Mouse (Mus musculus): Measurements from ENCODE around the gene Tnnt1. TPM values are rescaled to one million over a fixed set of nuclear protein-coding genes. Genes with fewer than 3 reads are reported as not detected.

The Tnnt1 gene
- polyA plus RNA-seq, 1 experiment from 2014 or later, result 23.0 TPM

GRCm38 (mm10) chr7:4464194-4464824 lies 51.9 kb downstream of the Tnnt1 start:
- H3K4me1 ChIP-seq (ENCODE audit: control insufficient read depth, insufficient read depth, low read length), result no peaks in the 10 kb centered on the region
- no peaks in the 10 kb centered on the region for H3K36me3 ChIP-seq (ENCODE audit: control insufficient read depth, insufficient read depth, low read length)
- peak overlapping the region; percentile 21 for H3K4me3 ChIP-seq (ENCODE audit: low read length)
- ATAC-seq, result peak; percentile 89
- 0 out of 2 replicates have a peak, but pooled peaks cover 2% of the 10 kb centered on the region for H3K27me3 ChIP-seq (replicated peaks; ENCODE audit: control insufficient read depth, insufficient read depth, low read length)
- H3K9me3 ChIP-seq (ENCODE audit: control insufficient read depth, low read length), result no peaks in the 10 kb centered on the region
- peak overlapping the region; percentile 36 for H3K4me2 ChIP-seq (ENCODE audit: low read depth, low read length)
- peak overlapping the region; percentile 1; the same call in 1 of the 2 replicates for H3K9ac ChIP-seq (ENCODE audit: low read depth, low read length)
- H3K27ac ChIP-seq (ENCODE audit: low read length), result 0 out of 2 replicates have a peak overlapping the region, but pooled peaks have one; percentile 37
- WGBS, result 5% methylated on average over 12 of the region's 12 CpGs

GRCm38 (mm10) chr7:4460576-4461434 lies 55.4 kb downstream of the Tnnt1 start, which contains the start of gene Eps8l1:
Gene Eps8l1 (plus strand): TSS chr7:4460674.
- H3K4me3 ChIP-seq (ENCODE audit: low read length), result peak within 1 kb of the TSS; percentile 36
- H3K27me3 ChIP-seq (replicated peaks; ENCODE audit: control insufficient read depth, insufficient read depth, low read length), result 0 out of 2 replicates have a peak, but pooled peaks cover 2% of the 10 kb centered on the region
- no peaks in the 10 kb centered on the region for H3K36me3 ChIP-seq (ENCODE audit: control insufficient read depth, insufficient read depth, low read length)
- no peaks in the 10 kb centered on the region for H3K9me3 ChIP-seq (ENCODE audit: control insufficient read depth, low read length)
- peak within 1 kb of the TSS; percentile 60 for H3K27ac ChIP-seq (ENCODE audit: low read length)
- H3K4me1 ChIP-seq (ENCODE audit: control insufficient read depth, insufficient read depth, low read length), result no peaks in the 10 kb centered on the region
- 53% methylated on average over 13 of the region's 16 CpGs for WGBS
- H3K4me2 ChIP-seq (ENCODE audit: low read depth, low read length), result peak within 1 kb of the TSS; percentile 38
- peak; percentile 64 for ATAC-seq
- H3K9ac ChIP-seq (ENCODE audit: low read depth, low read length), result peak within 1 kb of the TSS; percentile 47

Other genes with a start within 250 kb of the Tnnt1 start
- 0.09 TPM in 1 of 2 replicates, not detected in the other for gene Ncr1, start 178.7 kb downstream of the Tnnt1 start, polyA plus RNA-seq (2015; fragmentation: Nextera tagmentation; extraction: Ambion mirVana)
- gene Gp6, start 118.6 kb downstream of the Tnnt1 start, polyA plus RNA-seq (2015; fragmentation: Nextera tagmentation; extraction: Ambion mirVana), result 0.10 and 0.23 TPM in 2 replicates
- 27.3 and 28.7 TPM in 2 replicates for gene Rdh13, start 70.7 kb downstream of the Tnnt1 start, polyA plus RNA-seq (2015; fragmentation: Nextera tagmentation; extraction: Ambion mirVana)
- gene Eps8l1, start 55.7 kb downstream of the Tnnt1 start, polyA plus RNA-seq (2015; fragmentation: Nextera tagmentation; extraction: Ambion mirVana), result 4.0 and 4.1 TPM in 2 replicates
- 17.0 and 17.3 TPM in 2 replicates for gene Ppp1r12c, start 14.7 kb downstream of the Tnnt1 start, polyA plus RNA-seq (2015; fragmentation: Nextera tagmentation; extraction: Ambion mirVana)
- gene Tnni3, start 7.8 kb upstream of the Tnnt1 start, polyA plus RNA-seq (2015; fragmentation: Nextera tagmentation; extraction: Ambion mirVana), result 1.6 TPM in 2 replicates
- 1.1 and 1.3 TPM in 2 replicates for gene Dnaaf3, start 16.1 kb upstream of the Tnnt1 start, polyA plus RNA-seq (2015; fragmentation: Nextera tagmentation; extraction: Ambion mirVana)
- 5.9 and 6.8 TPM in 2 replicates for gene Syt5, start 31.2 kb upstream of the Tnnt1 start, polyA plus RNA-seq (2015; fragmentation: Nextera tagmentation; extraction: Ambion mirVana)
- 3.0 and 4.7 TPM in 2 replicates for gene Ptprh, start 87.7 kb upstream of the Tnnt1 start, polyA plus RNA-seq (2015; fragmentation: Nextera tagmentation; extraction: Ambion mirVana)
- gene Tmem86b, start 115.0 kb upstream of the Tnnt1 start, polyA plus RNA-seq (2015; fragmentation: Nextera tagmentation; extraction: Ambion mirVana), result 16.3 and 23.2 TPM in 2 replicates
- 2.6 and 2.9 TPM in 2 replicates for gene Ppp6r1, start 142.6 kb upstream of the Tnnt1 start, polyA plus RNA-seq (2015; fragmentation: Nextera tagmentation; extraction: Ambion mirVana)
- gene Hspbp1, start 168.7 kb upstream of the Tnnt1 start, polyA plus RNA-seq (2015; fragmentation: Nextera tagmentation; extraction: Ambion mirVana), result 84.9 and 95.4 TPM in 2 replicates
- gene Brsk1, start 174.2 kb upstream of the Tnnt1 start, polyA plus RNA-seq (2015; fragmentation: Nextera tagmentation; extraction: Ambion mirVana), result 0.86 and 1.4 TPM in 2 replicates
- 4.4 and 5.4 TPM in 2 replicates for gene Tmem150b, start 208.9 kb upstream of the Tnnt1 start, polyA plus RNA-seq (2015; fragmentation: Nextera tagmentation; extraction: Ambion mirVana)
- gene Kmt5c, start 223.7 kb upstream of the Tnnt1 start, polyA plus RNA-seq (2015; fragmentation: Nextera tagmentation; extraction: Ambion mirVana), result 66.7 and 76.0 TPM in 2 replicates
- 38.1 and 50.6 TPM in 2 replicates for gene Cox6b2, start 236.7 kb upstream of the Tnnt1 start, polyA plus RNA-seq (2015; fragmentation: Nextera tagmentation; extraction: Ambion mirVana)

All from intestine, embryonic 16.5 days (tissue).